Mouse (Mus musculus) thymus, adult 2 months (tissue): Measurements from ENCODE around the gene Inpp4a.

ENCODE experiments used
- CTCF ChIP-seq: fragments of 200-500 bp; IDR thresholded peaks from 2 replicates; pipeline ENCODE4 v1.5.1; 2012; ENCODE audit warnings: mild to moderate bottlenecking, control low read depth, low read length, moderate library complexity, borderline replicate concordance; ENCODE audit not compliant: control insufficient read depth, poor library complexity, insufficient read depth; ENCODE audit errors: extremely low read depth
- POLR2A ChIP-seq: fragments of 200-500 bp; IDR thresholded peaks from 2 replicates; pipeline ENCODE4 v1.6.1; 2012; ENCODE audit warnings: mild to moderate bottlenecking, low read length, control low read depth, moderate library complexity; ENCODE audit not compliant: control insufficient read depth, poor library complexity, insufficient read depth; ENCODE audit errors: extremely low read depth

DNA sequence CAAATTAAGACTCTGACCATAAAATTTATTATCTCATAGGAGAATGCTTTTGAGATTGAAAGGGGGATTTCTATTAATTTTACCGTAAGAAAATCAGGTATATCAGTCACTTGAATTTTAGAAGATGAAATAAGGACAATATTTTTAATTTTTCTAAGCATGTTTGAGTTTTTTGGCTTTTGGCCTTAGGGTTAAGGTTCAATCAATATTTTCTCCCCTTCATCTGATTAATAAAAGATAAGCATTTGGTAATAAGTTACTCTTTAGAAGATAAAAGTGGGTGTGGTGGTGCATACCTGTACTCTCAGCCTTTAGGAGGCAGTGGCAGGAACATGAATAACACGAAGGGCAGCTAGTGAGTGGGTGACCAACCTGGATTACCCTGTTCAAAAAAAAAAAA, 761 bp upstream of the Inpp4a start:
- TF ChIP-seq CTCF (no peak), POLR2A (no peak)
